In the genomic region with DNA sequence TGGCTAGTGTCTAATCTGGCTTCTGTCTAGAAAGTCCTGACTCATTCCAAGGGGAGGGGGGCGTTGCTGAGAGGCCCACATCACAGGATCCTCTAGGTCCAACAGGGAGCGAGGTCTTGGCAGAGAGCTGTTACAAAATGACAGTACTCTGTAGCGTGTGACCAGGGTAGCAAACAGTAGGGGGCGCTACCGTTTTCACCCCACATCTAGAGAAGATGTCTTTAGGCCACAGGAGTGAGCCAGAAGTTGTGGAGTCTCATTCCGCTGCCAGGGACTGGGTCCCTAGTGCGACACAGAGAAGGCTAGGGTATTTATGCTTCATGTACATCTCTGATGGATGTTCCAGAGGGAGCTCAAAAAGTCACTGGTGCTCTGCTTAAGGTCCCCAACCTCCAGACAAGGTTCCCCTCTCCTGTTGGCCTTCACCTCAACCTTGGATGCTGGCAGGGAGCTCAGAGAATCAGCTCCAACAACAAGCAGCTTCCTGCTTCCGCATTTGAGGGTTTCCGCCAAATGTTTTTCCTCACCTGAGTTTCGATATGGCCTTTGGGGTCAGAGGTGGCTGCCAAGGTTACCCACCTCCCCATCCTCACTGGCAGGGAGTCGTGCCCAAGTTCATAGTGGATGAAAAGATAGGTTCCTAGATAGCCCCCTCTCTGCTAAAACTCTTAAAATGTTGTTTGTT, we compare ENCODE assay signal across 8 mouse cellular contexts. TPM values are rescaled to one million over a fixed set of nuclear protein-coding genes. Genes with fewer than 3 reads are reported as not detected.
DNase-seq lines count a peak whose midpoint lies in the region; ATAC-seq and TF ChIP-seq lines count a peak whose summit lies in the region.

No protein-coding gene starts in this region.

- peak overlapping the region; percentile 50; the same call in 1 of the 2 replicates for H3K4me3 ChIP-seq in layer of hippocampus, adult 2 months
- H3K4me3 ChIP-seq in cortical plate, adult 2 months (ENCODE audit: insufficient read depth, low read length), result no peak overlapping the region
- no peak overlapping the region for H3K4me3 ChIP-seq in lung, adult 2 months (replicated peaks; ENCODE audit: extremely low read depth, low read depth, low read length)
- no peak overlapping the region for H3K4me3 ChIP-seq in neural tube, embryonic 14.5 days (ENCODE audit: low read depth, low read length)

- no peak for TF ChIP-seq POLR2A in cortical plate, adult 2 months (IDR thresholded peaks at IDR 0.05; ENCODE audit: extremely low read depth, insufficient read depth, low read length)
- no peak for TF ChIP-seq POLR2A in lung, adult 2 months (IDR thresholded peaks at IDR 0.05; ENCODE audit: borderline replicate concordance, extremely low read depth, low read depth, low read length)

- ATAC-seq in neural tube, embryonic 14.5 days (ENCODE audit: low read depth), result no peak

- 0 out of 2 replicates have a peak overlapping the region, but pooled peaks have one; percentile 89 for H3K4me2 ChIP-seq in neural tube, embryonic 14.5 days (ENCODE audit: low read depth, low read length)

- H3K27ac ChIP-seq in layer of hippocampus, adult 2 months, result peak overlapping the region; percentile 74; the same call in 1 of the 2 replicates
- H3K27ac ChIP-seq in cortical plate, adult 2 months (ENCODE audit: insufficient read depth, low read length), result no peak overlapping the region
- no peak overlapping the region for H3K27ac ChIP-seq in neural tube, embryonic 14.5 days (ENCODE audit: low read depth, low read length)

- H3K9me3 ChIP-seq in neural tube, embryonic 14.5 days (ENCODE audit: control insufficient read depth, low read length), result no peaks in the 10 kb centered on the region

- WGBS in lung, adult 2 months, result 40% methylated on average over 11 of the region's 11 CpGs
- 40% methylated on average over 11 of the region's 11 CpGs for WGBS in neural tube, embryonic 14.5 days

- peak; percentile 66 for TF ChIP-seq CTCF in layer of hippocampus, adult 2 months (conservative IDR thresholded peaks at IDR 0.05)
- peak; percentile 26; the same call in 1 of the 2 replicates for TF ChIP-seq CTCF in cortical plate, adult 2 months (IDR thresholded peaks at IDR 0.05; ENCODE audit: extremely low read depth, insufficient read depth, low read length)
- peak; percentile 35; the same call in 1 of the 2 replicates for TF ChIP-seq CTCF in lung, adult 2 months (IDR thresholded peaks at IDR 0.05; ENCODE audit: insufficient read depth, low read length)

- H3K36me3 ChIP-seq in neural tube, embryonic 14.5 days (ENCODE audit: control insufficient read depth, insufficient read depth, low read length), result no peaks in the 10 kb centered on the region

- DNase-seq in layer of hippocampus, adult 2 months (ENCODE audit: low spot score in 2 of 2), result no peak
- DNase-seq in layer of hippocampus, postnatal 36 days, result no peak
- peak; percentile 33 for DNase-seq in heart, adult 8-10 months (ENCODE audit: low spot score)
- peak; percentile 21 for DNase-seq in kidney, adult 11 months
- peak; percentile 33 for DNase-seq in lung, adult 2 months
- no peak for DNase-seq in Muller cell, postnatal 12 days (ENCODE audit: inconsistent ontology term)

- no peak overlapping the region for H3K9ac ChIP-seq in neural tube, embryonic 14.5 days (replicated peaks; ENCODE audit: low read depth, low read length)

- H3K4me1 ChIP-seq in cortical plate, adult 2 months (ENCODE audit: control insufficient read depth, insufficient read depth, low read length), result no peaks in the 10 kb centered on the region; the same call in 1 of the 2 replicates
- no peaks in the 10 kb centered on the region; the same call in 1 of the 2 replicates for H3K4me1 ChIP-seq in lung, adult 2 months (ENCODE audit: control insufficient read depth, insufficient read depth, low read length)
- 0 out of 2 replicates have a peak, but pooled peaks cover 3% of the 10 kb centered on the region for H3K4me1 ChIP-seq in neural tube, embryonic 14.5 days (ENCODE audit: control insufficient read depth, insufficient read depth, low read length)

- H3K27me3 ChIP-seq in neural tube, embryonic 14.5 days (ENCODE audit: control insufficient read depth, insufficient read depth, low read length), result no peaks in the 10 kb centered on the region

RNA-seq across cellular contexts. Expression of gene Zfp831, which starts 29.3 kb away (rescaled TPM):
- total RNA-seq in layer of hippocampus, adult 2 months (2021), result 10 to 100 TPM; 23.0 to 23.1 TPM
- total RNA-seq in layer of hippocampus, postnatal 36 days (2021), result 10 to 100 TPM; 22.1 to 22.7 TPM
- polyA plus RNA-seq in cortical plate, adult 2 months (2012; rRNA removed), result 5.8 and 6.4 TPM in 2 replicates
- total RNA-seq in heart, adult 8-10 months (2022), result under 1 TPM; 0.03 to 0.14 (median 0.06) TPM
- polyA plus RNA-seq in lung, adult 2 months (2012; rRNA removed), result 0.53 and 0.65 TPM in 2 replicates
- polyA plus RNA-seq in neural tube, embryonic 14.5 days (2014; fragmentation: Nextera tagmentation; extraction: Ambion mirVana), result not detected in 2 replicates

Comparison
In these comparisons a context has a peak if more than half of its experiments do, and no peak if none do; other contexts are left out.
1. DNase-seq: peak in heart, adult 8-10 months (single experiment), kidney, adult 11 months (single experiment) and lung, adult 2 months (single experiment); none in layer of hippocampus, adult 2 months (0 of 2), layer of hippocampus, postnatal 36 days (0 of 2) and Muller cell, postnatal 12 days (single experiment).
2. RNA of gene Zfp831, which starts 29.3 kb away (total RNA-seq): 23.0 to 23.1 TPM in layer of hippocampus, adult 2 months and 22.1 to 22.7 TPM in layer of hippocampus, postnatal 36 days; 0.03 to 0.14 TPM in heart, adult 8-10 months; every median in the first group is over 10 times any median in the second.
3. Peak in every context shown above with its lines, with median percentiles within 50 percentile points of each other: CTCF ChIP-seq.